Mouse (Mus musculus) lung, postnatal 14 days (tissue): ENCODE measurements around the gene Plxdc2.
A peak's percentile ranks its signal among the peaks of the same experiment; 100 is the strongest.

Source experiments
- DNase-seq: peaks from one replicate; pipeline ENCODE4 v3.0.0; 2021

Plxdc2 gene

GRCm38 (mm10) chr2:16576566-16576965 lies 220.5 kb downstream of the Plxdc2 start:
- DNase-seq: no peak

GRCm38 (mm10) chr2:16578153-16578552 lies 222.0 kb downstream of the Plxdc2 start:
- DNase-seq: no peak

GRCm38 (mm10) chr2:16588546-16588945 lies 232.4 kb downstream of the Plxdc2 start:
- DNase-seq: no peak

- DNase-seq: no peak
These were observed 239.3 kb downstream of the Plxdc2 start for GRCm38 (mm10) chr2:16595451-16595850.

- DNase-seq: no peak
These were observed 242.1 kb downstream of the Plxdc2 start for GRCm38 (mm10) chr2:16598231-16598630.

- no peak for DNase-seq
These were observed 248.2 kb downstream of the Plxdc2 start for GRCm38 (mm10) chr2:16604291-16604690.

GRCm38 (mm10) chr2:16607792-16608586 lies 251.9 kb downstream of the Plxdc2 start:
- peak; percentile 9 for DNase-seq

- DNase-seq: no peak
These were observed 286.0 kb downstream of the Plxdc2 start for GRCm38 (mm10) chr2:16642061-16642460.

- DNase-seq: no peak
These were observed 295.6 kb downstream of the Plxdc2 start for GRCm38 (mm10) chr2:16651713-16652112.

- no peak for DNase-seq
These were observed 308.4 kb downstream of the Plxdc2 start for GRCm38 (mm10) chr2:16664516-16664915.

GRCm38 (mm10) chr2:16668391-16668790 lies 312.3 kb downstream of the Plxdc2 start:
- no peak for DNase-seq

- no peak for DNase-seq
These were observed 326.8 kb downstream of the Plxdc2 start for GRCm38 (mm10) chr2:16682905-16683304.

- DNase-seq: no peak
These were observed 327.6 kb downstream of the Plxdc2 start for GRCm38 (mm10) chr2:16683739-16684138.

- DNase-seq: peak; percentile 23
These were observed 328.4 kb downstream of the Plxdc2 start for GRCm38 (mm10) chr2:16684529-16684928.

GRCm38 (mm10) chr2:16696390-16696789 lies 340.3 kb downstream of the Plxdc2 start:
- no peak for DNase-seq

GRCm38 (mm10) chr2:16697181-16697580 lies 341.1 kb downstream of the Plxdc2 start:
- no peak for DNase-seq

- peak; percentile 9 for DNase-seq
These were observed 350.1 kb downstream of the Plxdc2 start for GRCm38 (mm10) chr2:16706227-16706626.

- no peak for DNase-seq
These were observed 353.8 kb downstream of the Plxdc2 start for GRCm38 (mm10) chr2:16709885-16710284.

GRCm38 (mm10) chr2:16731033-16731432 lies 374.9 kb downstream of the Plxdc2 start:
- DNase-seq: peak; percentile 13

GRCm38 (mm10) chr2:16734381-16734780 lies 378.3 kb downstream of the Plxdc2 start:
- DNase-seq: no peak

GRCm38 (mm10) chr2:16738241-16738640 lies 382.1 kb downstream of the Plxdc2 start:
- DNase-seq: peak; percentile 56

- no peak for DNase-seq
These were observed 385.7 kb downstream of the Plxdc2 start for GRCm38 (mm10) chr2:16741813-16742212.

GRCm38 (mm10) chr2:16743568-16743967 lies 387.5 kb downstream of the Plxdc2 start:
- no peak for DNase-seq

GRCm38 (mm10) chr2:16749302-16749909 lies 393.3 kb downstream of the Plxdc2 start:
- no peak for DNase-seq
